Mouse (Mus musculus): ENCODE measurements around the gene Tnfsf12.
"Not testable (repeated sequence)": the region's sequence is repeated elsewhere in the genome, so short reads cannot be mapped to it uniquely, and the experiment has no call there.

Tnfsf12 gene

DNA sequence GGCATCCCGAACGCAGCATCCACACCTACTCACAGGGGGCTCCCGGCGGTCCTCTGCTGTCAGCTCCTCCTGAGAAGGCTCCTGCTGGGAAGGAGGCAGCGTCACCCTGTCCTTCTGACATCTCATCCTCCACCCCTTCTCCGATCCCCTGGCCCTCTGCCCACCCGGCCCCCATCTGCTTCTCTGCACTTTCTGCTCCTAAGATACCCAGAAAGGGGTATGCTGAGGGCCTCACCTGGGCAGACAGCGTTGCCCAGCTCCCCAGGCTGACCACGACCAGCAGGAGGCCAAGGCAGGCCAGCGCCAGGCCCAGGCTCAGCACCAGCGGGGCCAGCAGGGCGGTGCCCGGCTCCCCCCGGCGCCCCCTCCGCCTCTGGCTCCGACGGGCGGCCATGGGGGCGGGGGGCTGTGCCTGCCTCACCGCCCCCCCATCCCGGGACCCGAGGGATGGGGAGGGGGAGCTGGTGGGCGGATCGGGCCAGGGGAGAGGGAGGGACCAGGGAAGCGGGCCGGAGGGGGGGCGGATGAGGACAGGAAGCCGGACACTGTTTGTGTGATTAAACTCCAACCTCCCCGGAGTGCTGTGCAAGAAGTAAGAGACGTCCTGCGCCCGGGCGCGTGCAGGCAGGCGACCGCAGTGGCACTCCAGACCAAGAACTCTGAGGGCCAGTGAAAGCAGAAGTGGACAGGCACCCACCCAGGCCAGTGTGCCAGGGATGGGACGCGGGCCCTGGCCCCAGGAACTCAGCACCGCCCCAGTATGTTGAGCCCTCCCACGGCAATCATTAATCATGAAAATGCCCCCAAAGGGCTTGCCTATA is at the start of gene Tnfsf12, which contains the start of gene Tnfsfm13:
TSS of gene Tnfsf12 (minus strand) at position 489 of the 821 bp plus-strand sequence.
TSS of gene Tnfsfm13 (minus strand) at position 738 of the 821 bp plus-strand sequence.
- DNase-seq (ENCODE audit: low read depth in 1 of 2, low spot score in 2 of 2) = peak; percentile 66 to 73

DNA sequence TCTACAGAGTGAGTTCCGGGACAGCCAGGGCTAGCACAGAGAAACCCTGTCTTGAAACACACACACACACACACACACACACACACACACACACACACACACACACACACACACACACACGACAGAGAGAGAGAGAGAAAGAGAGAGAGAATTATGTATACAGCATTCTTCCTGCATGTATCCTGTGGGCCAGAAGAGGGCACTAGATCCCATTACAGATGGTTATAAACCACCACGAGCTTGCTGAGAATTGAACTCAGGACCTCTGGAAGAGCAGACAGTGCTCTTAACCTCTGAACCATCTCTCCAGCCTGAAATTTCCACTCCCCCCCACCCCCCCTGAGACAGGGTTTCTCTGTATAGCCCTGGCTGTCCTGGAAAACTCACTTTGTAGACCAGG is 35.8 kb upstream of the Tnfsf12 start:
- DNase-seq (ENCODE audit: low read depth in 1 of 2, low spot score in 2 of 2) = not testable (repeated sequence)

DNA sequence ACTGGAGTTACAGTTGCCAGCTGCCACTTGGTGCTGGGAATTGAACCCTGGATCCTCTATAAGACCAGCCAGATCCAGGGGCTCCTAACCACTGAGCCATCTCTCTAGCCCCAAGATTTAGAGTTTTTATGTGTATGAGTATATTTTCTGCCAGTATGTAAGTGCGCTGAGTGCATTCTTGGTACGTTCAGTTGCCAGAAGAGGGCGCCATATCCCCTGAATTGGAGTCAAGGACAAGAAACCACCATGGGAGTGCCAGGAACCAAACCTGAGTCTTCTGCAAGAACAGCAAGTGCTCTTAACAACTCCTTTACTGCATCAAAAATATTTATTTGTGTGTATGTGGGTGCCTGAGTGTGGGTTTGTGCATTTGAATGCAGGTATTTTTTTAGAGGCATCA is 33.4 kb upstream of the Tnfsf12 start:
- peak; percentile 28 to 66 for DNase-seq (ENCODE audit: low read depth in 1 of 2, low spot score in 2 of 2)

DNA sequence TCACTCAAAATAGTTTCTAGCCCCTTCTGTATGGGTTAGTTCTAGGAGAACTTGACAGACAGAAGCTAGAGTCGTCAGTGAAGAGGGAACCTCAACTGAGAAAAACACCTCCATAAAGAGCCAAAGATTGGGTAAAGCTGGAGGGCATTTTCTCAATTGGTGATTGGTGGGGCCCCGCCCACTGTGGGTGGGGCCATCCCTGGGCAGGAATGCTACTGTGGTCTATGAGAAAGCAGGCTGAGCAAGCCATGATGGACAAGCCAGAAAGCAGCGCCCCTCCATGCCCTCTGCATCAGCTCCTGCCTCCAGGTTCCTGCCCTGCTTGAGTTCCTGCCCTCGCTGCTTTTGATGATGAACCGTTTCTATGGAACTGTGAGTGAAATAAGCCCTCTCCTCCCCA is 30.3 kb upstream of the Tnfsf12 start:
- DNase-seq (ENCODE audit: low read depth in 1 of 2, low spot score in 2 of 2) = no peak

DNA sequence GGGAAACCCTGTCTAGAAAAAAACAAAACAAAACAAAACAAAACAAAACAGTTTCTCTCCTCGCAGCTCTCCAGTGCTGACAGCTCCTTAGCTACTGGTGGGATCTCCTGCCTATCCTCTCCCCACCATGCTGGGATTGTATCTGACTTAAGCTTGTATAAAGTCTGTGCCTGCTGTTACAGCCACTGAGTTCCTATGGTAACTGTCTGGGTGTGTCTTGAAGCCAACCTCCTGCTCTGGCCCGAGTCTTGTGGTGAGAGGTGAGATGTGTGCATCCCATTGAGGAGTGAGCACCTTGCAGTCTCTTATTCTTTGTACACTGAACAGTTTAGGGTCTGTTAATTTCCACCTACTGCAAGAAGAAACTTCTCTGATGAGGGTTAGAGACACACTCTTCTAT is 27.4 kb upstream of the Tnfsf12 start:
- no peak for DNase-seq (ENCODE audit: low read depth in 1 of 2, low spot score in 2 of 2)

DNA sequence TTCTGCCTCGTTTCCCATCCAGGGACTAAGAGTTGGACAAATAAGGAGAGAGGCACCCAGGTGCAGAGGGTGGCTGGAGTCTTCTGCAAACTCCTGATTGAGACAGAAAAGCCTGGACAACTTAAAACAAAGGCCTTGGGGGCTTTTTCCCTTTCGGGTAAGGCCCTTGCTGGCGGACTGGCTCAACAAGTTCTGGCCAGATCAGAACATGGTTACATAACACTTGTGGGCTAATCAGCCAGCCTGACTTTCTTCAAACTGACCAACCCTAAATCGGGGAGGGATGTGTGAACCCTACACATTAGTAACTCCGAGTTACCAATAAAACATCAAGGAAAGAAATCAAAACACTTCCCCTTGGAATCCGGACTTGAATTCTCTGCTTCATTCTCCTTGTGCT is 25.2 kb upstream of the Tnfsf12 start:
- DNase-seq (ENCODE audit: low read depth in 1 of 2, low spot score in 2 of 2) = no peak

DNA sequence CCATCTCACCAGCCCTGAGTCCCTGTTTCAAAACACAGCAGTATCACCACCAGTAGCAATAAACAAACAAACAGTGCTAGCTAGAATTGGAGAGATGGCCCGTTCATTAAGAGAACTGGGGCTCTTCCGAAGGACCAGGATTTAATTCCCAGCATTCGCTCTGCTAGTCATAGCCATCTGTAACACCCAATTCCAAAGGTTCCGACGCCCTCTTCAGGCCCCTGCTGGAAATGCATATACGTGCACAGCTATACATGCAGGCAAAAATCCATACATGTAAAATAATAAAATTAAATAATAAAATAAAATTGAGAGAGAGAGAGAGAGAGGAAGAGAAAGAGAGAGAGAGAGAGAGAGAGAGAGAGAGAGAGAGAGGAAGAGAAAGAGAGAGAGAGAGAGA is 23.8 kb upstream of the Tnfsf12 start:
- DNase-seq (ENCODE audit: low read depth in 1 of 2, low spot score in 2 of 2) = no peak

DNA sequence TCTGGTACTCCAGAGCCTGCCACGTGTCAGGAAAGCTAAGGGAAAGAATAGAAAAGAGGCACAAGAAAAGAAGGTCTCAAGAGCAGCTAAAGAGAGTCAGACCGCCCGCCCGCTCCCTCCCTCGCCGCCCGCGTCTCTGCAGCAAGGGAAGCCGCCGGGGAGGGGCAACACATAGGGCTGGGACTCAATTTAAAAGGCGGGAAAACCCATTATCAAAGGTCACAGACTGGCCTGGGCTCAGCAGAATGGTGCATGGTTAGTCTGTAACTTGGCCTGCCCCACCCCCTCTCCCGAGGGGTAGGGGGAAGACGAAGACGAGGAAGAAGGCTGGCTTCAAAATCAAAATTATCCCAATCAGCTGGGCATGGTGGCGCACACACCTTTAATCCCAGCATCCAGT is 23.0 kb upstream of the Tnfsf12 start:
- DNase-seq (ENCODE audit: low read depth in 1 of 2, low spot score in 2 of 2) = no peak

DNA sequence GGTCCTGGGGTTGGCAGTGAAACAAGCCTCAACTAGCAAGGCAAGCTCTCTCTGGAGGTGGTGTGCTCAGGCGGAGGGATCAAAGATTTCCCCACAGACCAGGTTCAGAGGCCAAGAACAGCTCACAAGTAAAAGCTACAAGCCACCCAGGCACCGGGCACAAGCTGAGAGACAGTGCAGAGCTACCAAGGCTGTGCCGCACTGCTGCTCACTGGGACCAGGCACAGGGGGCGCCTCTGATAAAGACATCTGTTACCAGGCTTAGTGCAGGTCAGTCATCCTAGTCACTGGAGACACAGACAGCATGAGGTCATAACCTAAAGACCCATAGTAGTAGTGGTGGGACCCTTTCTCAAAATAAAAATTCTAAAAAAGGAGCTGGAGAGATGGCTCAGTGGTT is 21.3 kb upstream of the Tnfsf12 start:
- no peak for DNase-seq (ENCODE audit: low read depth in 1 of 2, low spot score in 2 of 2)

DNA sequence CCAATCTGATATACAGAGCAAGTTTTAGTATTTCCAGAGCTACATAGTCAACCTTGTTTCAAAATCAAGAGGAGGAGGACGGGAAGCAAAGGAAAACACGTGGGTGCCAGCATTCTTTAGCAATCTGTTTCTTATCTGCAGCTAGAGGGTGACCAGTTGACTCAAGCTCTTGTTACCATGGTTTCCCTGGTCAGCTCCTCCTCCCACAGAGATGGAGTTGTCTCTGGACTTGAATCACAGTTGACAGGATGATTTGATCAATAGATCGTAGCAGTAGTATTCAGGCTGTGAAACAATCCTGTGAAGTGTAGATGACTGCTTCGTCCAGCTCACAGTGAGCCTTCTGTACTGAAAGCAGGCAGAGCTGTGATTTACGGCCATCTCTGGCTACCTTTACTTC is 20.3 kb upstream of the Tnfsf12 start:
- DNase-seq (ENCODE audit: low read depth in 1 of 2, low spot score in 2 of 2) = no peak

DNA sequence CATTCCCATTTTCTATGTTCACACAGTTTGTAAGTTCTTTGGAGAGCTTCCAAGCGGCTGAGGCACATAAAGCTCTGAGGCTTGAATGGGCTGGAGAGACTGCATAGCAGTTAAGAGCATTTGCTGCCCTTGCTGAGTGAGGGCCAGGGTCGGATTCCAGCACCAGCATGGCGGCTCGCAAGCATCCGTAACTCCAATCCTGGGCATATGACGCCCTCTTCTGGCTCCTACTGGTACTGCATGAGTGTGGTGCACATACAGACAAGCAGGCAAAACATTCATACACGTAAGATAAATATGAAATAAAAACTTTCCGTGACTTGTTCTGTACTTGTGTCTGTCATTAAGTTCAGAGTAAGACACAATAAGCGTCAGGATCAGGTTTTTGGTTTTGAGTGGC is 19.8 kb upstream of the Tnfsf12 start:
- DNase-seq (ENCODE audit: low read depth in 1 of 2, low spot score in 2 of 2) = peak in 1 of 2 experiments; percentile 49

DNA sequence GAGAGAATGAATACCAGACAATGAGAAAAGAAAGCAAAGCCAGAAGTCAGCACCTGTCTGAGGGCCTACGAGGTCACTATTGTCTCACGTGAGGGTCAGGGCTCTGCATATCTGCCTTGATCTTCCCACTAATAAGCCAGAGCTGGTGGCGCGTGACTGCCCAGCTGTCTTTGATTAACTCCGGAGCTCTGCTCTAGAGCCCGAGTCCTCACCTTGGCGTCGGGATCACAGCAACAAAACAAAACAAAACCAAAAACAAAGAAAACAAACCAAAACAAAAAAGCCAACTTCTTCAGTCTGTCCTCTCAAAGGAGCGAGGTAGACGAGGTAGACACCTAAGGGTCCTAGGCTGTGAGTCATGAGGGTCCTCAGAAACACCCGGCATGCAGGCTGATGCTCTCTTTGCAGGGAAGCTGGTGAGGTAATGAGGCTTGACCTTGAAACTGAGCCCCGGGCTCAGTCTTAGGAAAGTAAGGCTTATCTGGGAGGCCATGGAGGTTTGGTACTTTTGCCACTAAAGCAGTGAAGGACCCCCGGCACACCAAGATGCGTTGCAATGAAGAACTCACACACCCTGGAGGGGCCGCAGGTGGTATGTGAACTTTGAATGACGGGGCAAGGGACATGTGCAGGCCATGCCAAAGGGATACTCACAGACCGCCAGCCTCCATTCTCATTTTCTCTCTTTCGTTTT is 19.1 kb upstream of the Tnfsf12 start:
- no peak for DNase-seq (ENCODE audit: low read depth in 1 of 2, low spot score in 2 of 2)

DNA sequence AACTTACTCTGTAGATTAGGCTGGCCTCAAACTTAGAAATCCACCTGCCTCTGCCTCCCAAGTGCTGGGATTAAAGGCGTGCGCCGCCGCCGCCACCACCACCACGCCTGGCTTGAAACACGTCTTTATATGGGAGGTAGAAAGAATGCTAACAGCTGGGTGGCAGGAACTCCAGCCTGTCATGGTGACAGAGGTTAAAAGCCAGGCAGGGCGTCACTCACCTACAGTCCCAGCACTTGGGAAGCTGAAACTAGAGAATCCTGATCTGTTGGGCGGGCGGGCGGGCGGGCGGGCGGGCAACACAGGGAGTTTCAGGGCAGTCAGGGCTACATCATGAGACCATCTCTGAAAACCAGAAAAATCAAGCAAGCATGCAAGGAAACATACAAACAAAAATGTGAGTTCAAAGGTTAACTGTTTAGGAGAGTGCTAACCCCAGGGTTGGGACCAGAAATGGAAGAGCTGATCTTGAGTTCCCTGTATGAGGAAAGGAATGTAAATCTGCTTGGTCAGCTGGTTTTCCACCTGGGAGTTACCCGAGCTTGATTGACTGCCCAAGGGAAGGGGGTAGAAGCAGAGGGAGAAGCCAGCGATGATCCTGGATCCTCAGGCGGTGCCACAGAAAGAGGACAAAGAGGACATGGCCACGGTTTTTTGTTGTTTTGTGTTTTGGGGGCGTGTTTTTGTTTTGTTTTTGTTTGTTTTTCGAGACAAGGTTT is 17.5 kb upstream of the Tnfsf12 start:
- no peak for DNase-seq (ENCODE audit: low read depth in 1 of 2, low spot score in 2 of 2)

DNA sequence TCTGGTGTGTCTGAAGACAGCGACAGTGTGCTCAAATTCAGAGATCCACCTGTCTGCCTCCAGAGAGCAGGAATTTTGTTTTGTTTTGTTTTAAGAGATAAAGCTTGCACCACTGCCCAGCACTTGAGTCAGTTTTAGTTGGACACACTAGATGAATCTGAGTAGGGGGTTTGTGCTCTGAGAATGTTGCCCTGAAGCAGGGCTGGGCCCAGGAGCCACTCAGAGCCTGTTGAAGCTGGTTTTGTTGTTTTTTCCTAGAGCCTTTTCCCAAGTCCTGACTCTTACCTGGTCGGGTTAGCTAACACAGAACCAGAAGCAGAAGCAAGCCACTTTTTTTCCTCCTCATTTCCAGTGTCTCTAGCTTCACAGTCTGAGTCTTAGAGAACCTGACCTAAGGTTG is 15.4 kb upstream of the Tnfsf12 start:
- DNase-seq (ENCODE audit: low read depth in 1 of 2, low spot score in 2 of 2) = no peak

DNA sequence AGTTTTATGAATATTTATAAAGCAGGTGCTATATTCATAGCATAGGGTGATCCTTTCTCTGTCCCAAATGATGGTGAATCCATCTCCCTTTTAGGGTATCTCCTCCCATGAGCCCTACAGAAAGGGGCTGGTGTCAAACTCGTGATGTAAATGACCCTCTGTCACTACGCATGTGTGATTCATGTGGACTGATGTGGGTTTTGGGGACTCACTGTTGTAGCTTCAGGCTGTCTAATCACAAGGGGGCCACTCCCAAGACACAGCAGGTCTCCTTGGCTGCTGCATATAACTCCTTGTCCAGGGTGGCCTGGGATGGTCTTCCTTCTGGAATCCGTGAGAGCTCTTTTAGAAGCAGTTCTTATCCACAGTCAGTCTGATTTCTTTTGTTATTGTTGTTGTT is 14.8 kb upstream of the Tnfsf12 start:
- DNase-seq (ENCODE audit: low read depth in 1 of 2, low spot score in 2 of 2) = no peak

DNA sequence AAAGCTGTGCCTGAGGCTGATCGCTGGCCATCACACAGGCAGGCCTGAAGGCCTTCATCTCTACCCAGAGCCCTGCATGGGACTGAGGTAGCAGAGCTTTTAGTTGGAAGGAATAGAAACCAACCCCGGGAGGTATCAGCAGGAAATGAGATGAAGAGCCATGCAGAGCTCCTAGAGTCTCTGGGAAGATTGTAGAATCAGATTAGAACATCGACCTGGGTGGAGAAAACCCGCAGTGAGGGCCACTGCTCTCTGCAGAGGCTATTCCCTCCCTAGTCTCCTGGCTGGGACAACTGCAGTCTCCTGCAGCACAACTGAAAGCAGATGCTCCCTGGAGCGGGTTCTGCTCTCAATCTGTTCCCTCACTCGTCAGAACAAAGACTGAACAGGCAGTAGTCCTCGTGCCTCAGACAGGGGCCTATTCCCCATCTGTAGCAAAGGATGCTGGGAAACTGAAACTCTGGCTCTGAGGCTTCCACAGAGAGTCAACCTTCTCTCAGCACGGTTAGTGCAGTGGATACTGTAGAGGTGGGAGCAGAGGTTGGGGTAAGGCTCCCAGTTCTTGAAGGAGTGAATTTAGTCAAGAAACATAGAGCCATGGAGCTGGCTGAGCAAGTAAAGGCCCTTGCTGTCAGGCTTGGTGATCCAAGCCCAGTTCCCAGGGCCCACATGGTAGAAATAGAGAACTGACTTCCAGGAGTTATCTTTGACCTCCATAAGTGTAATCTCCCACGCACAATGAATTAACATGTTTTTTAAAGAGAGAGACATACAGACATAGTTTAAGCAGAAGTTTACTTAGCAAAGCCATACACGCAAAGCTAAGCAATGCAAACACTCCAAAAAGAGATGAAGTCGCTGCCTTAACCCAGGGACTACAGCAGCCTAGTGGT is 14.2 kb upstream of the Tnfsf12 start:
- no peak for DNase-seq (ENCODE audit: low read depth in 1 of 2, low spot score in 2 of 2)

DNA sequence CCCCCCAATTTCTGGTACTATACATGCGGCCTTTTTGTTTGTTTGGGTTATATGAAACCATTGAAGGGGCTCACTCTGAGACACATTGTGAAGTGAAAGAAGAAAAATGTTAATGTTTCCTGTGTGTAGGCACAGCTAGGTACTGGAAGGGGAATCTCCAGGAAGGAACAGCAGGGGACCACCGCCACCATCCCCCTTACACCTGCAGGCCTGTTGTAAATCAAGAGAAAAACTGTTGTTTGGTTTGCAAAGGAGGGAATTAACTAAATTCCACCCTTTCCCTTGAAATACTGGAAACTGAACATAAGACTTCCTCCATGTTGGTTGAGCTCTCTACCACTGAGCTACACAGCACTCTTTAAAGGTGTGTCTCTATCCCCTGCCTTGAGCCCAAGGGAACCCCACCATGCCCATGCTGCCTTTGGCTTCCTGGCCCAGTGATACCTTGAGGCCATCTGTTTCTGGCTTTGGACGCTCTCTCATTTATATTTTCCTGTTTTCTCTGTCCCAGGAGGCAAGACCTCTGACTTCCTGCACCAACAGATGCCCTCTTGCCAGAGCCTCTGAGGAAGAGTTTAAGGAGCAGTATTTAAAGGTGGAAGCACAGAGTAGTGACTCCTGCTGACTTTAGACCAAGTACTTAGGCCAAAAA is 13.1 kb upstream of the Tnfsf12 start:
- no peak for DNase-seq (ENCODE audit: low read depth in 1 of 2, low spot score in 2 of 2)

DNA sequence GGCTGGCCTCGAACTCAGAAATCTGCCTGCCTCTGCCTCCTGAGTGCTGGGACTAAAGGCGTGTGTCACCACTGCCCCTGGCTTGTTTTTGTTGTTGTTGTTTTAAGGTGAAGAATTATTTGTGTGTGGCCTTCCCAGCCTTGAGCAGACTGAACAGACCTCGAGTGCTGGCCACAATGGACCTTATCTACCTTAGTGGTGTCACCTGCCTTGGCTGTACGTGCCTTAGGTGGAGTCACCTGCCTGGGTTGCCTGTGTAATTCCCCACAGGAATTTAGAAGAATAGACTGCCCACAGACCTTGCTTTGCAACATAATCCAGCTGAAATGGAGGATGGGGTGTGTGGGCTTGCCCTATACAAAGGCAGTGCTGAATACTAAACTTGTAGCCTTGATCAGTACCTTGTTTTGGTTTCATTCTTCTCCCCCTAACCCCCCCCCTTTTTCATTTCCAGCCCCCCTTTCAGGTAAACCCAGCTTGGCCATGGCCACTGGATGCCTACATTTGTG is 12.3 kb upstream of the Tnfsf12 start:
- DNase-seq (ENCODE audit: low read depth in 1 of 2, low spot score in 2 of 2) = no peak

DNA sequence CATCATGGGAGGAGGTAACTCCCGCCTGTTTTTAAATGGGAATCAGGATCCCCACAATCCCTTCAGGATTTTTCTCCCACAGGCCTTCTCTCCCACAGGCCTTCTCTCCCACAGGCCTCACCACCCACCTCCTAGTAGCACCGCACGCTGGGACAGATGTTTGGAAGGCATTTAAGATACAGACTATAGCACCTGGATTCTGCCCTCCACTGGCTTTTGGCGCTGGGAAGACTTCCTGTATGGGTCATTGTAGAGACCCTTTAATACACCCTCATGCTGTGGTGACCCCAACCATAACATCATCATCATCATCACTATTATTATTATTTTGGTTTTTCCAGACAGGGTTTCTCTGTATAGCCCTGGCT is 11.8 kb upstream of the Tnfsf12 start:
- no peak for DNase-seq (ENCODE audit: low read depth in 1 of 2, low spot score in 2 of 2)

DNA sequence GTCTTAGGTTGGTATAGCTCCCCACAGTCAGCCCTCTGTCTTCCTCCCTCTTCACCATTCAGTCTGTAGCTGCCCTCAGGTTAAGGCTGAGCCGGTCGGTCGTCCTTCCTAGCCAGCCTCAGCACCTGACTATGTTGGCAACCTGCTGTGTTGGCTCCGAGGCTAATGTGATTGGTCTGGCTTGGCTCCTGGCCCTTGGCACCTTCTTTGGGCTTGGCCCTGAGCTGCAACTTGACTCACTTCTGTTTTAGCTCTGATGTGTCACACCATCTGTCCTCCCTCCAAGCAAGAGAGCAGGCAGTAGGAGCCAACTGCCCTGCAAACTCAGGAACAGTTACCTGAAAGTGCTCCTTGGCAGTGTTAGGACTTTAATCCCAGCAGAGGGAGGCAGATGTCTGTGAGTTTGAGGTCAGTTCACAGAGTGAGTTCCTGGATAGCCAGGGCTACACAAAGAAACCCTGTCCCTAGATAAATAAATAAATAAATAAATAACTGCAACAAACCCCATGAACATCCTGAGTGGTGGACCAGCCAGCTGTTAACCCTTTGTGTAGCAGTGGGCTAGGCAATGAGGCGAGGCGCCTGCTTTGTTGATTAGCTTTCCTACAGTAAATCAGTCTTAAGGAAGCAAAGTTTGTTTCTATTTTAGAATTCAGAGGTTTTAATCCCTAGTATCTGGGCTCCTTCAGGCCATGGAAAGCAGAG is 11.3 kb upstream of the Tnfsf12 start:
- DNase-seq (ENCODE audit: low read depth in 1 of 2, low spot score in 2 of 2) = no peak
